Mouse (Mus musculus): ENCODE measurements at regions not wholly inside any gene's neighbourhood (a gene's known extent, or its start where the extent isn't known, plus 50 kb on each side); places are given as distances from the start of the nearest gene placed in this dataset.

DNA sequence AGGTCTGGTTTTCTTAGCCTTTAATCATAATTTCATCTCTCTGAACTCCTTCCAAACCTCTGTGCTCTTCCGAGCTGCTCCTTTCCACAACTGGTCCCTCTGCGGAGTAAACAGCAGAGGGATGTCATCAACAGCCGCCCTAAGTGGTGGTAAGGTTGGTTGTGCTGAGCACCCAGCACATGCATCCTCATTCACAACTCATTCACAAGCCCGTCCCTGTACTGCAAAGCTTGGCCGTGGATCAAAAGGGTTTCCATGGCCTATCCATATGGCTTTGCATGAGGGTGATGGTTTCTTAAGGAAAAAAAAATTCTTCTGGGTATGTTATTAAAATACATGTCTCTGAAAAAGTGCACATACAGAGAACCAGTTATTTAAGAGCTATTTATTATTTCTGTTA lies 828.6 kb upstream of the Sox9 start:
- TF ChIP-seq CTCF (IDR thresholded peaks at IDR 0.05; ENCODE audit: low read depth, low read length) (no peak), POLR2A (IDR thresholded peaks at IDR 0.05; ENCODE audit: extremely low read depth, insufficient read depth, low read length) (no peak)
